Mouse (Mus musculus): ENCODE measurements around the gene Cyp4f18. TPM values are rescaled to one million over a fixed set of nuclear protein-coding genes. Genes with fewer than 3 reads are reported as not detected.

Cyp4f18 gene
- polyA plus RNA-seq, 1 experiment from 2014 or later = 1.3 TPM

GRCm38 (mm10) chr8:71968636-71969035, 40.8 kb downstream of the Cyp4f18 start:
- DNase-seq (ENCODE audit: low spot score) = no peak
- Histone ChIP-seq H3K27me3 (ENCODE audit: control insufficient read depth, insufficient read depth, low read length) (no peaks in the 10 kb centered on the region), H3K9ac (ENCODE audit: low read length) (no peak overlapping the region), H3K4me1 (replicated peaks; ENCODE audit: control insufficient read depth, insufficient read depth) (no peaks in the 10 kb centered on the region), H3K9me3 (ENCODE audit: control insufficient read depth, low read length) (no peaks in the 10 kb centered on the region), H3K27ac (replicated peaks) (no peak overlapping the region), H3K4me2 (replicated peaks; ENCODE audit: low read depth) (no peak overlapping the region), H3K36me3 (ENCODE audit: control insufficient read depth, insufficient read depth, low read length) (peaks cover 11% of the 10 kb centered on the region), H3K4me3 (ENCODE audit: low read depth, low read length) (no peak overlapping the region)
- ATAC-seq (ENCODE audit: low FRiP score, low TSS enrichment) = no peak
- TF ChIP-seq EP300 (optimal IDR thresholded peaks at IDR 0.05) (no peak), CTCF (IDR thresholded peaks at IDR 0.05; ENCODE audit: low read depth) (no peak)
- 66% methylated on average over 6 of the region's 6 CpGs for WGBS

GRCm38 (mm10) chr8:71968100-71968499, 41.3 kb downstream of the Cyp4f18 start:
- Histone ChIP-seq H3K27ac (replicated peaks) (no peak overlapping the region), H3K4me3 (ENCODE audit: low read depth, low read length) (no peak overlapping the region), H3K9me3 (ENCODE audit: control insufficient read depth, low read length) (no peaks in the 10 kb centered on the region), H3K36me3 (ENCODE audit: control insufficient read depth, insufficient read depth, low read length) (peaks cover 11% of the 10 kb centered on the region), H3K27me3 (ENCODE audit: control insufficient read depth, insufficient read depth, low read length) (no peaks in the 10 kb centered on the region), H3K4me1 (replicated peaks; ENCODE audit: control insufficient read depth, insufficient read depth) (no peaks in the 10 kb centered on the region), H3K4me2 (replicated peaks; ENCODE audit: low read depth) (no peak overlapping the region), H3K9ac (ENCODE audit: low read length) (no peak overlapping the region)
- DNase-seq (ENCODE audit: low spot score) = no peak
- ATAC-seq (ENCODE audit: low FRiP score, low TSS enrichment) = no peak
- WGBS = 92% methylated on average over 6 of the region's 6 CpGs
- TF ChIP-seq CTCF (IDR thresholded peaks at IDR 0.05; ENCODE audit: low read depth) (no peak), EP300 (optimal IDR thresholded peaks at IDR 0.05) (no peak)

- Histone ChIP-seq H3K27ac (replicated peaks) (no peak overlapping the region), H3K4me2 (replicated peaks; ENCODE audit: low read depth) (no peak overlapping the region), H3K27me3 (ENCODE audit: control insufficient read depth, insufficient read depth, low read length) (no peaks in the 10 kb centered on the region), H3K4me1 (replicated peaks; ENCODE audit: control insufficient read depth, insufficient read depth) (no peaks in the 10 kb centered on the region), H3K9ac (ENCODE audit: low read length) (no peak overlapping the region), H3K36me3 (ENCODE audit: control insufficient read depth, insufficient read depth, low read length) (peaks cover 11% of the 10 kb centered on the region), H3K4me3 (ENCODE audit: low read depth, low read length) (no peak overlapping the region), H3K9me3 (ENCODE audit: control insufficient read depth, low read length) (no peaks in the 10 kb centered on the region)
- TF ChIP-seq CTCF (IDR thresholded peaks at IDR 0.05; ENCODE audit: low read depth) (no peak), EP300 (optimal IDR thresholded peaks at IDR 0.05) (no peak)
- DNase-seq (ENCODE audit: low spot score) (no peak), ATAC-seq (ENCODE audit: low FRiP score, low TSS enrichment) (no peak)
- 98% methylated on average over 5 of the region's 5 CpGs for WGBS
These were observed 42.2 kb downstream of the Cyp4f18 start for GRCm38 (mm10) chr8:71967261-71967660.

GRCm38 (mm10) chr8:71966411-71966810, 43.0 kb downstream of the Cyp4f18 start:
- ATAC-seq (ENCODE audit: low FRiP score, low TSS enrichment) = no peak
- Histone ChIP-seq H3K36me3 (ENCODE audit: control insufficient read depth, insufficient read depth, low read length) (peaks cover 11% of the 10 kb centered on the region), H3K4me3 (ENCODE audit: low read depth, low read length) (no peak overlapping the region), H3K4me1 (replicated peaks; ENCODE audit: control insufficient read depth, insufficient read depth) (no peaks in the 10 kb centered on the region), H3K27ac (replicated peaks) (no peak overlapping the region), H3K9ac (ENCODE audit: low read length) (no peak overlapping the region), H3K9me3 (ENCODE audit: control insufficient read depth, low read length) (no peaks in the 10 kb centered on the region), H3K27me3 (ENCODE audit: control insufficient read depth, insufficient read depth, low read length) (no peaks in the 10 kb centered on the region), H3K4me2 (replicated peaks; ENCODE audit: low read depth) (no peak overlapping the region)
- TF ChIP-seq CTCF (IDR thresholded peaks at IDR 0.05; ENCODE audit: low read depth) (0 out of 2 replicates have a peak, but pooled peaks have one; percentile 30), EP300 (optimal IDR thresholded peaks at IDR 0.05) (no peak)
- no peak for DNase-seq (ENCODE audit: low spot score)

GRCm38 (mm10) chr8:71965166-71965565, 44.3 kb downstream of the Cyp4f18 start:
- TF ChIP-seq EP300 (optimal IDR thresholded peaks at IDR 0.05) = no peak
- TF ChIP-seq CTCF (IDR thresholded peaks at IDR 0.05; ENCODE audit: low read depth) = no peak
- Histone ChIP-seq H3K9ac (ENCODE audit: low read length) (no peak overlapping the region), H3K4me3 (ENCODE audit: low read depth, low read length) (no peak overlapping the region), H3K27me3 (ENCODE audit: control insufficient read depth, insufficient read depth, low read length) (no peaks in the 10 kb centered on the region), H3K4me1 (replicated peaks; ENCODE audit: control insufficient read depth, insufficient read depth) (no peaks in the 10 kb centered on the region), H3K9me3 (ENCODE audit: control insufficient read depth, low read length) (no peaks in the 10 kb centered on the region), H3K4me2 (replicated peaks; ENCODE audit: low read depth) (no peak overlapping the region), H3K27ac (replicated peaks) (no peak overlapping the region), H3K36me3 (ENCODE audit: control insufficient read depth, insufficient read depth, low read length) (peaks cover 11% of the 10 kb centered on the region)
- DNase-seq (ENCODE audit: low spot score) = no peak
- WGBS = 92% methylated on average over 2 of the region's 2 CpGs
- no peak for ATAC-seq (ENCODE audit: low FRiP score, low TSS enrichment)

GRCm38 (mm10) chr8:71964051-71964450, 45.4 kb downstream of the Cyp4f18 start:
- Histone ChIP-seq H3K4me2 (replicated peaks; ENCODE audit: low read depth) (no peak overlapping the region), H3K4me3 (ENCODE audit: low read depth, low read length) (no peak overlapping the region), H3K9ac (ENCODE audit: low read length) (no peak overlapping the region), H3K27me3 (ENCODE audit: control insufficient read depth, insufficient read depth, low read length) (no peaks in the 10 kb centered on the region), H3K9me3 (ENCODE audit: control insufficient read depth, low read length) (no peaks in the 10 kb centered on the region), H3K27ac (replicated peaks) (no peak overlapping the region), H3K36me3 (ENCODE audit: control insufficient read depth, insufficient read depth, low read length) (peaks cover 11% of the 10 kb centered on the region), H3K4me1 (replicated peaks; ENCODE audit: control insufficient read depth, insufficient read depth) (no peaks in the 10 kb centered on the region)
- WGBS = 81% methylated on average over 3 of the region's 3 CpGs
- no peak for ATAC-seq (ENCODE audit: low FRiP score, low TSS enrichment)
- TF ChIP-seq EP300 (optimal IDR thresholded peaks at IDR 0.05) (no peak), CTCF (IDR thresholded peaks at IDR 0.05; ENCODE audit: low read depth) (no peak)
- no peak for DNase-seq (ENCODE audit: low spot score)
